In genomic region chr4:115063518-115064239, GRCm38 (mm10) we compare ENCODE assay signal across 7 mouse cellular contexts. TPM values are rescaled to one million over a fixed set of nuclear protein-coding genes. Genes with fewer than 3 reads are reported as not detected.
DNase-seq lines count a peak whose midpoint lies in the region; ATAC-seq and TF ChIP-seq lines count a peak whose summit lies in the region.

No protein-coding gene starts in this region.

- no peak for TF ChIP-seq CTCF in lung, postnatal 0 days (IDR thresholded peaks at IDR 0.05)

- peaks cover 27% of the 10 kb centered on the region for H3K27me3 ChIP-seq in lung, postnatal 0 days (replicated peaks; ENCODE audit: insufficient read depth, low read length)
- peaks cover 88% of the 10 kb centered on the region for H3K27me3 ChIP-seq in forebrain, embryonic 12.5 days
- peaks cover 40% of the 10 kb centered on the region for H3K27me3 ChIP-seq in liver, embryonic 12.5 days (replicated peaks)
- H3K27me3 ChIP-seq in stomach, embryonic 15.5 days (replicated peaks) = peaks cover 77% of the 10 kb centered on the region

- WGBS in lung, postnatal 0 days = 5% methylated on average over 25 of the region's 31 CpGs
- WGBS in forebrain, embryonic 12.5 days = under 1% methylated on average over 31 of the region's 31 CpGs
- 5% methylated on average over 31 of the region's 31 CpGs for WGBS in liver, embryonic 12.5 days (ENCODE audit: insufficient replicate concordance)
- WGBS in stomach, embryonic 15.5 days = 1% methylated on average over 31 of the region's 31 CpGs

- no peaks in the 10 kb centered on the region for H3K36me3 ChIP-seq in lung, postnatal 0 days (ENCODE audit: insufficient read depth, low read length)
- H3K36me3 ChIP-seq in forebrain, embryonic 12.5 days (replicated peaks) = no peaks in the 10 kb centered on the region
- H3K36me3 ChIP-seq in liver, embryonic 12.5 days = peaks cover 79% of the 10 kb centered on the region
- no peaks in the 10 kb centered on the region for H3K36me3 ChIP-seq in stomach, embryonic 15.5 days

- no peak for ATAC-seq in lung, postnatal 0 days
- ATAC-seq in forebrain, embryonic 12.5 days (ENCODE audit: low FRiP score) = peak; percentile 25; the same call in 1 of the 2 replicates
- no peak for ATAC-seq in liver, embryonic 12.5 days
- peak; percentile 4; the same call in 1 of the 2 replicates for ATAC-seq in stomach, embryonic 15.5 days (ENCODE audit: insufficient read depth, low FRiP score, low read depth)

- no peak overlapping the region for H3K27ac ChIP-seq in lung, postnatal 0 days (ENCODE audit: low read length)
- H3K27ac ChIP-seq in forebrain, embryonic 12.5 days = no peak overlapping the region
- peak overlapping the region; percentile 98 for H3K27ac ChIP-seq in liver, embryonic 12.5 days
- no peak overlapping the region for H3K27ac ChIP-seq in stomach, embryonic 15.5 days

- H3K4me2 ChIP-seq in lung, postnatal 0 days (replicated peaks; ENCODE audit: low read depth, low read length) = peak overlapping the region; percentile 91
- peak overlapping the region; percentile 99 for H3K4me2 ChIP-seq in forebrain, embryonic 12.5 days
- H3K4me2 ChIP-seq in liver, embryonic 12.5 days = peak overlapping the region; percentile 100
- peak overlapping the region; percentile 93 for H3K4me2 ChIP-seq in stomach, embryonic 15.5 days

- no peak for TF ChIP-seq EP300 in lung, postnatal 0 days (IDR thresholded peaks at IDR 0.05)

- no peak for DNase-seq in lung, postnatal 0 days (ENCODE audit: low spot score)
- DNase-seq in lung, postnatal 25 days (ENCODE audit: low spot score) = no peak
- DNase-seq in urinary bladder, postnatal 36 days (ENCODE audit: low spot score in 2 of 2) = no peak
- no peak for DNase-seq in cerebellum, adult 9-10 months

- H3K4me3 ChIP-seq in lung, postnatal 0 days (ENCODE audit: low read depth, low read length) = peak overlapping the region; percentile 50
- H3K4me3 ChIP-seq in forebrain, embryonic 12.5 days (replicated peaks) = peak overlapping the region; percentile 51
- H3K4me3 ChIP-seq in liver, embryonic 12.5 days = peak overlapping the region; percentile 88
- H3K4me3 ChIP-seq in stomach, embryonic 15.5 days (replicated peaks) = peak overlapping the region; percentile 43

- H3K4me1 ChIP-seq in lung, postnatal 0 days (ENCODE audit: insufficient read depth, low read depth, low read length) = peaks cover 6% of the 10 kb centered on the region; the same call in 1 of the 2 replicates
- peaks cover 17% of the 10 kb centered on the region for H3K4me1 ChIP-seq in forebrain, embryonic 12.5 days
- H3K4me1 ChIP-seq in liver, embryonic 12.5 days = peaks cover 65% of the 10 kb centered on the region
- peaks cover 17% of the 10 kb centered on the region; the same call in 1 of the 2 replicates for H3K4me1 ChIP-seq in stomach, embryonic 15.5 days

- no peaks in the 10 kb centered on the region for H3K9me3 ChIP-seq in lung, postnatal 0 days (ENCODE audit: low read length)
- H3K9me3 ChIP-seq in forebrain, embryonic 12.5 days = no peaks in the 10 kb centered on the region
- H3K9me3 ChIP-seq in liver, embryonic 12.5 days (replicated peaks) = no peaks in the 10 kb centered on the region
- H3K9me3 ChIP-seq in stomach, embryonic 15.5 days = no peaks in the 10 kb centered on the region

- 0 out of 2 replicates have a peak overlapping the region, but pooled peaks have one; percentile 20 for H3K9ac ChIP-seq in lung, postnatal 0 days (replicated peaks; ENCODE audit: low read depth)
- peak overlapping the region; percentile 36 for H3K9ac ChIP-seq in forebrain, embryonic 12.5 days
- peak overlapping the region; percentile 98 for H3K9ac ChIP-seq in liver, embryonic 12.5 days
- H3K9ac ChIP-seq in stomach, embryonic 15.5 days = no peak overlapping the region

RNA-seq across cellular contexts. Expression of gene Tal1, which starts 7.5 kb away (rescaled TPM):
- 1.9 and 2.5 TPM in 2 replicates for polyA plus RNA-seq in lung, postnatal 0 days (2015; fragmentation: Nextera tagmentation; extraction: Ambion mirVana)
- polyA plus RNA-seq in forebrain, embryonic 12.5 days (2016; fragmentation: Nextera tagmentation; extraction: Ambion mirVana) = 1.6 and 2.8 TPM in 2 replicates
- polyA plus RNA-seq in liver, embryonic 12.5 days (2016; fragmentation: Nextera tagmentation; extraction: Ambion mirVana) = 57.1 and 58.7 TPM in 2 replicates
- polyA plus RNA-seq in stomach, embryonic 15.5 days (2015; fragmentation: Nextera tagmentation; extraction: Ambion mirVana) = 1.6 and 2.9 TPM in 2 replicates

RNA-seq across cellular contexts. Expression of gene Pdzk1ip1, which starts 24.8 kb away (rescaled TPM):
- polyA plus RNA-seq in lung, postnatal 0 days (2015; fragmentation: Nextera tagmentation; extraction: Ambion mirVana) = 99.9 and 117 TPM in 2 replicates
- 8.2 and 9.7 TPM in 2 replicates for polyA plus RNA-seq in forebrain, embryonic 12.5 days (2016; fragmentation: Nextera tagmentation; extraction: Ambion mirVana)
- polyA plus RNA-seq in liver, embryonic 12.5 days (2016; fragmentation: Nextera tagmentation; extraction: Ambion mirVana) = 30.2 and 33.1 TPM in 2 replicates
- 82.4 and 96.6 TPM in 2 replicates for polyA plus RNA-seq in stomach, embryonic 15.5 days (2015; fragmentation: Nextera tagmentation; extraction: Ambion mirVana)

Comparison
In these comparisons a context has a peak if more than half of its experiments do, and no peak if none do; other contexts are left out.
1. ATAC-seq: peak in forebrain, embryonic 12.5 days (single experiment) and stomach, embryonic 15.5 days (single experiment); none in lung, postnatal 0 days (single experiment) and liver, embryonic 12.5 days (single experiment).
2. RNA of gene Tal1, which starts 7.5 kb away (polyA plus RNA-seq): 57.1 to 58.7 TPM in liver, embryonic 12.5 days; 1.6 to 2.9 TPM in stomach, embryonic 15.5 days, 1.6 to 2.8 TPM in forebrain, embryonic 12.5 days and 1.9 to 2.5 TPM in lung, postnatal 0 days; every median in the first group is over 10 times any median in the second.
3. Peak in every context shown above with its lines, with median percentiles within 50 percentile points of each other: H3K4me2 ChIP-seq and H3K4me3 ChIP-seq.